8 mouse cellular contexts compared by ENCODE assay signal in the genomic region with DNA sequence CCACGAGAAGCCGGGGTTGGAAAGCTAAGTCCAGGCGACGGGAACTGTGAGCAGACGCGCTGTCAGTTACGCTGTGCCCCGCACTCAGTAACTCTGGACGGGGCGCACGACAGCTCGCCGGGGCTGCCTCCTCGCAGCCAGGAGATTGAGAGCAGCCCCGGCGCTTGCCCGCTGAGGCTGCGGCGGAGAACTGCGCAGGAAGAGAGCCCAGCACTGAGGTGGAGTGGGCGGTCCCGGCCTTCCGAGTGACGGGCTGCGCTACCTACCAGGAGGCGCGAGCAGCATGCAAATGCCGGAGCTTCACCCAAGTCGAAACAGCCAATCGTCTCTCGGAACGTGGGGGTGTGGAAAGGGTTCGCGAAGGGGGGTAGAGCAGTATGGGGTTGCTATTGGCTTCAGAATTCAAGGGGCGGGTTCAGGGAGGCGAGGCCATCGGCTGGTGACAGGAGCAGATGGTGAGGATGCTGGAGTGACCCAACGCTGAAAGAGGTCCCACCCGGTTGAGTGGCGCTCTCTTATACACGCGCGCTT. TPM values are rescaled to one million over a fixed set of nuclear protein-coding genes. Genes with fewer than 3 reads are reported as not detected.
DNase-seq lines count a peak whose midpoint lies in the region; ATAC-seq lines count a peak whose summit lies in the region.

Hs3st3b1 (minus strand) TSS at position 200 of the 531 bp plus-strand sequence.

- peak; percentile 91 for ATAC-seq in inflammation-experienced regulatory T-cells, adult 6 months
- ATAC-seq in megakaryocyte progenitor cell, adult 5-6 weeks (replicated peaks; ENCODE audit: poor library complexity), result peak; percentile 82

- DNase-seq in ZHBTc4 (ENCODE audit: low read depth, low spot score), result peak; percentile 99
- DNase-seq in embryo, embryonic 10 days (ENCODE audit: low spot score), result peak; percentile 98
- peak; percentile 94 for DNase-seq in gastrocnemius, postnatal 25 days
- DNase-seq in left cerebral cortex, postnatal 10 days (ENCODE audit: extremely low spot score in 1 of 2, low spot score in 2 of 2), result peak; percentile 83 to 92
- DNase-seq in right cerebral cortex, postnatal 10 days (ENCODE audit: low spot score in 2 of 2), result peak; percentile 93 to 94
- peak; percentile 91 for DNase-seq in urinary bladder, postnatal 14 days (ENCODE audit: low spot score)

- intact Hi-C loops in left cerebral cortex, postnatal 10 days (cut with DNase I), result loop anchor here (5.0 to 10.0 kb wide), 5 partner anchors 155 to 975 kb away; partner anchors contain the start of genes Cox10, F930015N05Rik and Hs3st3a1

RNA-seq across cellular contexts. Expression of gene Hs3st3b1, which starts in this region (rescaled TPM):
- under 1 TPM; 0.49 to 0.67 TPM for total RNA-seq in gastrocnemius, postnatal 25 days (2021)
- 1 to 10 TPM; 3.8 to 5.8 (median 3.8) TPM for polyA plus RNA-seq in inflammation-experienced regulatory T-cells, adult 6 months (2017; shearing (Covaris generic))
- 1 to 10 TPM in 1 of 2 experiments, under 1 TPM in 1; 0.89 to 1.1 TPM for total RNA-seq in left cerebral cortex, postnatal 10 days (2021)
- total RNA-seq in megakaryocyte progenitor cell, adult 5-6 weeks (2015), result 0.17 and 0.20 TPM in 2 replicates
- 0.14 and 0.37 TPM in 2 replicates for total RNA-seq in megakaryocyte progenitor cell, adult 5-6 weeks (2017)

Comparison
In these comparisons a context has a peak if more than half of its experiments do, and no peak if none do; other contexts are left out.
1. Peak in every context shown above with its lines: DNase-seq and ATAC-seq.
2. Peak in DNase-seq in gastrocnemius, postnatal 25 days; RNA of the gene not detected or under 1 TPM.
3. Peak in ATAC-seq in megakaryocyte progenitor cell, adult 5-6 weeks; RNA of the gene not detected or under 1 TPM.